Mouse (Mus musculus): ENCODE results near the gene Lbx2. TPM values are rescaled to one million over a fixed set of nuclear protein-coding genes. Genes with fewer than 3 reads are reported as not detected.

Lbx2 gene
- 2.1 and 2.8 TPM in 2 replicates for polyA plus RNA-seq (2012; rRNA removed; ENCODE audit: low replicate concordance)

GRCm38 (mm10) chr6:83086121-83087035 lies at the start of gene Lbx2:
TSS of gene Lbx2 (plus strand) at chr6:83086367.

GRCm38 (mm10) chr6:83054074-83054851 lies 31.9 kb upstream of the Lbx2 start, which contains the start of gene Aup1:
TSS of gene Aup1 (plus strand) at chr6:83054521.

GRCm38 (mm10) chr6:83054871-83055431 lies 31.2 kb upstream of the Lbx2 start, which contains the start of gene Htra2:
TSS of gene Htra2 (minus strand) at chr6:83055273.

GRCm38 (mm10) chr6:83057790-83058189 lies 28.4 kb upstream of the Lbx2 start, which contains the start of gene Dqx1:
TSS of gene Dqx1 (plus strand) at chr6:83057844.

GRCm38 (mm10) chr6:83070247-83070310 lies 16.1 kb upstream of the Lbx2 start, which contains the start of gene Tlx2:
TSS of gene Tlx2 (minus strand) at chr6:83070293.

GRCm38 (mm10) chr6:83077630-83078323 lies 8.4 kb upstream of the Lbx2 start, which contains the start of gene Pcgf1:
TSS of gene Pcgf1 (plus strand) at chr6:83077869.

GRCm38 (mm10) chr6:83101316-83101687 lies 15.1 kb downstream of the Lbx2 start, which contains the start of the genes Ccdc142 and Gm42688:
TSS of gene Ccdc142 (plus strand) at chr6:83101601.
TSS of gene Gm42688 (plus strand) at chr6:83101617.

GRCm38 (mm10) chr6:83108762-83109668 lies 22.8 kb downstream of the Lbx2 start, which contains the start of gene Mrpl53:
TSS of gene Mrpl53 (plus strand) at chr6:83109040.

GRCm38 (mm10) chr6:83115011-83115671 lies 29.0 kb downstream of the Lbx2 start, which contains the start of gene Mogs:
TSS of gene Mogs (plus strand) at chr6:83115496.

GRCm38 (mm10) chr6:83120930-83121862 lies 35.0 kb downstream of the Lbx2 start, which contains the start of gene Wbp1:
TSS of gene Wbp1 (minus strand) at chr6:83121559.

GRCm38 (mm10) chr6:83125331-83125730 lies 39.2 kb downstream of the Lbx2 start, which contains the start of gene Ino80b:
TSS of gene Ino80b (minus strand) at chr6:83125431.

GRCm38 (mm10) chr6:83134951-83135513 lies 48.9 kb downstream of the Lbx2 start, which contains the start of gene Rtkn:
TSS of gene Rtkn (plus strand) at chr6:83135463.

Other genes with a start within 250 kb of the Lbx2 start
- gene Sema4f, start 146.6 kb upstream of the Lbx2 start, polyA plus RNA-seq (2012; rRNA removed; ENCODE audit: low replicate concordance): 2.1 and 4.5 TPM in 2 replicates
- gene M1ap, start 139.5 kb upstream of the Lbx2 start, polyA plus RNA-seq (2012; rRNA removed; ENCODE audit: low replicate concordance): 0.59 and 2.0 TPM in 2 replicates
- 8.9 and 18.2 TPM in 2 replicates for gene Dok1, start 52.9 kb upstream of the Lbx2 start, polyA plus RNA-seq (2012; rRNA removed; ENCODE audit: low replicate concordance)
- gene Loxl3, start 52.2 kb upstream of the Lbx2 start, polyA plus RNA-seq (2012; rRNA removed; ENCODE audit: low replicate concordance): 9.9 and 12.4 TPM in 2 replicates
- 469 and 806 TPM in 2 replicates for gene Aup1, start 31.8 kb upstream of the Lbx2 start, polyA plus RNA-seq (2012; rRNA removed; ENCODE audit: low replicate concordance)
- 55.0 and 63.3 TPM in 2 replicates for gene Htra2, start 31.1 kb upstream of the Lbx2 start, polyA plus RNA-seq (2012; rRNA removed; ENCODE audit: low replicate concordance)
- 2.9 and 4.2 TPM in 2 replicates for gene Dqx1, start 28.5 kb upstream of the Lbx2 start, polyA plus RNA-seq (2012; rRNA removed; ENCODE audit: low replicate concordance)
- 0.80 TPM in 1 of 2 replicates, not detected in the other for gene Tlx2, start 16.1 kb upstream of the Lbx2 start, polyA plus RNA-seq (2012; rRNA removed; ENCODE audit: low replicate concordance)
- gene Pcgf1, start 8.5 kb upstream of the Lbx2 start, polyA plus RNA-seq (2012; rRNA removed; ENCODE audit: low replicate concordance): 13.3 and 20.8 TPM in 2 replicates
- gene Ccdc142, start 15.2 kb downstream of the Lbx2 start, polyA plus RNA-seq (2012; rRNA removed; ENCODE audit: low replicate concordance): 7.9 and 17.1 TPM in 2 replicates
- 4.1 and 5.1 TPM in 2 replicates for gene Gm42688, start 15.2 kb downstream of the Lbx2 start, polyA plus RNA-seq (2012; rRNA removed; ENCODE audit: low replicate concordance)
- gene Mrpl53, start 22.7 kb downstream of the Lbx2 start, polyA plus RNA-seq (2012; rRNA removed; ENCODE audit: low replicate concordance): 53.5 and 79.1 TPM in 2 replicates
- 55.4 and 72.6 TPM in 2 replicates for gene Mogs, start 29.1 kb downstream of the Lbx2 start, polyA plus RNA-seq (2012; rRNA removed; ENCODE audit: low replicate concordance)
- 188 and 203 TPM in 2 replicates for gene Wbp1, start 35.2 kb downstream of the Lbx2 start, polyA plus RNA-seq (2012; rRNA removed; ENCODE audit: low replicate concordance)
- 15.1 and 82.3 TPM in 2 replicates for gene Ino80b, start 39.1 kb downstream of the Lbx2 start, polyA plus RNA-seq (2012; rRNA removed; ENCODE audit: low replicate concordance)
- 67.9 and 77.1 TPM in 2 replicates for gene Rtkn, start 49.1 kb downstream of the Lbx2 start, polyA plus RNA-seq (2012; rRNA removed; ENCODE audit: low replicate concordance)
- gene Wdr54, start 70.0 kb downstream of the Lbx2 start, polyA plus RNA-seq (2012; rRNA removed; ENCODE audit: low replicate concordance): 2.2 and 2.8 TPM in 2 replicates
- 0.06 and 0.10 TPM in 2 replicates for gene 1700003E16Rik, start 70.0 kb downstream of the Lbx2 start, polyA plus RNA-seq (2012; rRNA removed; ENCODE audit: low replicate concordance)
- 128 and 171 TPM in 2 replicates for gene Dctn1, start 79.6 kb downstream of the Lbx2 start, polyA plus RNA-seq (2012; rRNA removed; ENCODE audit: low replicate concordance)
- 0.10 and 0.26 TPM in 2 replicates for gene Slc4a5, start 133.5 kb downstream of the Lbx2 start, polyA plus RNA-seq (2012; rRNA removed; ENCODE audit: low replicate concordance)
- 4.0 and 4.8 TPM in 2 replicates for gene Mthfd2, start 239.5 kb downstream of the Lbx2 start, polyA plus RNA-seq (2012; rRNA removed; ENCODE audit: low replicate concordance)
- gene Mob1a, start 239.6 kb downstream of the Lbx2 start, polyA plus RNA-seq (2012; rRNA removed; ENCODE audit: low replicate concordance): 31.8 and 47.6 TPM in 2 replicates

Data from mammary gland, adult 2 months (tissue).